Mouse (Mus musculus) forebrain, embryonic 15.5 days (tissue): Measurements from ENCODE around the gene Mrps23. TPM values are rescaled to one million over a fixed set of nuclear protein-coding genes. Genes with fewer than 3 reads are reported as not detected.
A peak's percentile ranks its signal among the peaks of the same experiment; 100 is the strongest.

Experiments used
- ATAC-seq: fragments of 200-750 bp; cut with Nextera tagmentation; replicated peaks from 2 replicates; pipeline ENCODE4 v1.8.0; 2017; ENCODE audit warnings: mild to moderate bottlenecking, moderate TSS enrichment, moderate library complexity
- H3K27ac ChIP-seq: fragments of 300-500 bp; sonication (generic); replicated peaks from 2 replicates; pipeline ENCODE4 v1.5.1; 2015; ENCODE audit warnings: mild to moderate bottlenecking, inconsistent platforms
- H3K27me3 ChIP-seq: fragments of 300-500 bp; sonication (generic); 2 replicates; pipeline ENCODE4 v1.6.1; 2015; ENCODE audit warnings: inconsistent platforms
- H3K36me3 ChIP-seq: fragments of 300-500 bp; sonication (generic); 2 replicates; pipeline ENCODE4 v1.6.1; 2015; ENCODE audit warnings: mild to moderate bottlenecking, inconsistent platforms
- H3K4me1 ChIP-seq: fragments of 300-500 bp; sonication (generic); 2 replicates; pipeline ENCODE4 v1.6.1; 2015; ENCODE audit warnings: inconsistent platforms
- H3K4me2 ChIP-seq: fragments of 300-500 bp; sonication (generic); replicated peaks from 2 replicates; pipeline ENCODE4 v1.6.1; 2015; ENCODE audit warnings: mild to moderate bottlenecking, inconsistent platforms
- H3K4me3 ChIP-seq: fragments of 300-500 bp; sonication (generic); 2 replicates; pipeline ENCODE4 v1.5.1; 2015; ENCODE audit warnings: mild to moderate bottlenecking, inconsistent platforms
- H3K9ac ChIP-seq: fragments of 300-500 bp; sonication (generic); replicated peaks from 2 replicates; pipeline ENCODE4 v1.6.1; 2015; ENCODE audit warnings: mild to moderate bottlenecking, inconsistent platforms
- H3K9me3 ChIP-seq: fragments of 300-500 bp; sonication (generic); 2 replicates; pipeline ENCODE4 v1.6.1; 2016; ENCODE audit warnings: inconsistent platforms
- WGBS: fragments of 180-500 bp; shearing (Covaris S2); methylation state at CpG from one replicate; pipeline ENCODE4 v1.1.7; 2015; ENCODE audit warnings: mixed read lengths; 5-methylcytosine and 5-hydroxymethylcytosine counted together
- polyA plus RNA-seq: library from polyadenylated mRNA; unstranded; fragments of >200 nt; fragmentation: Nextera tagmentation; extraction: Ambion mirVana; gene quantifications from 2 replicates; pipeline ENCODE4 v1.2.1, GENCODE M21; 2015

The Mrps23 gene
- polyA plus RNA-seq, result 67.0 and 68.1 TPM in 2 replicates

- Histone ChIP-seq H3K36me3 (0 out of 2 replicates have a peak, but pooled peaks cover 9% of the 10 kb centered on the region), H3K9me3 (no peaks in the 10 kb centered on the region), H3K27me3 (no peaks in the 10 kb centered on the region), H3K4me3 (peak within 1 kb of the TSS; percentile 88), H3K4me2 (peak within 1 kb of the TSS; percentile 94), H3K9ac (peak within 1 kb of the TSS; percentile 91), H3K27ac (peak within 1 kb of the TSS; percentile 84), H3K4me1 (peaks cover 23% of the 10 kb centered on the region)
- peak; percentile 96 for ATAC-seq
- WGBS, result 0% methylated on average over 51 of the region's 51 CpGs
Measured at GRCm38 (mm10) chr11:88203712-88204532, at the start of gene Mrps23. Mrps23 (plus strand) TSS chr11:88204388.

- Histone ChIP-seq H3K27me3 (no peaks in the 10 kb centered on the region), H3K9ac (no peak overlapping the region), H3K4me3 (no peak overlapping the region), H3K27ac (no peak overlapping the region), H3K4me1 (peaks cover 35% of the 10 kb centered on the region), H3K9me3 (no peaks in the 10 kb centered on the region), H3K4me2 (no peak overlapping the region), H3K36me3 (no peaks in the 10 kb centered on the region)
- WGBS, result 84% methylated on average over 8 of the region's 8 CpGs
- no peak for ATAC-seq
Measured at GRCm38 (mm10) chr11:88154500-88154899, 49.7 kb upstream of the Mrps23 start.

- Histone ChIP-seq H3K9ac (no peak overlapping the region), H3K27ac (no peak overlapping the region), H3K36me3 (no peaks in the 10 kb centered on the region), H3K4me3 (no peak overlapping the region), H3K27me3 (no peaks in the 10 kb centered on the region), H3K4me2 (no peak overlapping the region), H3K9me3 (no peaks in the 10 kb centered on the region), H3K4me1 (peaks cover 38% of the 10 kb centered on the region)
- 68% methylated on average over 3 of the region's 3 CpGs for WGBS
- ATAC-seq, result no peak
Measured at GRCm38 (mm10) chr11:88155451-88155850, 48.7 kb upstream of the Mrps23 start.

- WGBS, result 76% methylated on average over 8 of the region's 8 CpGs
- H3K27me3 ChIP-seq, result no peaks in the 10 kb centered on the region
- H3K9ac ChIP-seq, result no peak overlapping the region
- no peak for ATAC-seq
- no peak overlapping the region for H3K4me3 ChIP-seq
- H3K4me1 ChIP-seq, result peaks cover 42% of the 10 kb centered on the region
- H3K4me2 ChIP-seq, result no peak overlapping the region
- H3K9me3 ChIP-seq, result no peaks in the 10 kb centered on the region
- H3K36me3 ChIP-seq, result no peaks in the 10 kb centered on the region
- H3K27ac ChIP-seq, result no peak overlapping the region
Measured at GRCm38 (mm10) chr11:88155998-88156397, 48.2 kb upstream of the Mrps23 start.

- Histone ChIP-seq H3K36me3 (no peaks in the 10 kb centered on the region), H3K27me3 (no peaks in the 10 kb centered on the region), H3K4me3 (no peak overlapping the region), H3K4me2 (no peak overlapping the region), H3K9me3 (no peaks in the 10 kb centered on the region), H3K9ac (no peak overlapping the region), H3K27ac (no peak overlapping the region), H3K4me1 (peaks cover 41% of the 10 kb centered on the region)
- ATAC-seq, result no peak
- 51% methylated on average over 2 of the region's 2 CpGs for WGBS
Measured at GRCm38 (mm10) chr11:88156403-88156802, 47.8 kb upstream of the Mrps23 start.

- H3K9ac ChIP-seq, result no peak overlapping the region
- peaks cover 40% of the 10 kb centered on the region for H3K4me1 ChIP-seq
- H3K27ac ChIP-seq, result no peak overlapping the region
Measured at GRCm38 (mm10) chr11:88158842-88159246, 45.3 kb upstream of the Mrps23 start.

GRCm38 (mm10) chr11:88159389-88159788 is 44.8 kb upstream of the Mrps23 start:
- H3K4me3 ChIP-seq, result no peak overlapping the region
- no peak overlapping the region for H3K27ac ChIP-seq
- H3K36me3 ChIP-seq, result no peaks in the 10 kb centered on the region
- no peak overlapping the region for H3K9ac ChIP-seq
- ATAC-seq, result no peak
- 67% methylated on average over 11 of the region's 11 CpGs for WGBS
- H3K4me1 ChIP-seq, result peaks cover 37% of the 10 kb centered on the region
- no peak overlapping the region for H3K4me2 ChIP-seq
- no peaks in the 10 kb centered on the region for H3K9me3 ChIP-seq
- H3K27me3 ChIP-seq, result no peaks in the 10 kb centered on the region

More at GRCm38 (mm10) chr11:88158842-88159246, 45.3 kb upstream of the Mrps23 start:
- no peak overlapping the region for H3K4me3 ChIP-seq
- no peaks in the 10 kb centered on the region for H3K9me3 ChIP-seq
- 59% methylated on average over 5 of the region's 5 CpGs for WGBS
- no peaks in the 10 kb centered on the region for H3K36me3 ChIP-seq
- no peaks in the 10 kb centered on the region for H3K27me3 ChIP-seq
- no peak overlapping the region for H3K4me2 ChIP-seq
- no peak for ATAC-seq

GRCm38 (mm10) chr11:88160316-88160715 is 43.9 kb upstream of the Mrps23 start:
- 58% methylated on average over 5 of the region's 5 CpGs for WGBS
- no peak overlapping the region; the same call in 1 of the 2 replicates for H3K27ac ChIP-seq
- H3K4me3 ChIP-seq, result no peak overlapping the region
- ATAC-seq, result no peak
- H3K4me1 ChIP-seq, result peaks cover 44% of the 10 kb centered on the region
- H3K9ac ChIP-seq, result no peak overlapping the region
- no peaks in the 10 kb centered on the region for H3K36me3 ChIP-seq
- no peaks in the 10 kb centered on the region for H3K27me3 ChIP-seq
- H3K4me2 ChIP-seq, result no peak overlapping the region
- no peaks in the 10 kb centered on the region for H3K9me3 ChIP-seq

GRCm38 (mm10) chr11:88161051-88161581 is 43.1 kb upstream of the Mrps23 start:
- Histone ChIP-seq H3K27me3 (no peaks in the 10 kb centered on the region), H3K4me2 (peak overlapping the region; percentile 85), H3K4me1 (peaks cover 42% of the 10 kb centered on the region), H3K27ac (peak overlapping the region; percentile 81), H3K9ac (peak overlapping the region; percentile 60), H3K9me3 (no peaks in the 10 kb centered on the region), H3K4me3 (peak overlapping the region; percentile 46), H3K36me3 (no peaks in the 10 kb centered on the region)
- 1% methylated on average over 15 of the region's 33 CpGs for WGBS
- ATAC-seq, result peak; percentile 59

GRCm38 (mm10) chr11:88161651-88162362 is 42.4 kb upstream of the Mrps23 start:
- peak; percentile 64 for ATAC-seq
- WGBS, result under 1% methylated on average over 15 of the region's 15 CpGs

GRCm38 (mm10) chr11:88162740-88163139 is 41.4 kb upstream of the Mrps23 start:
- no peak for ATAC-seq
- whole genome bisulfite sequencing, result 66% methylated on average over 4 of the region's 4 CpGs
- H3K4me1 ChIP-seq, result peaks cover 44% of the 10 kb centered on the region

More at GRCm38 (mm10) chr11:88161651-88162362, 42.4 kb upstream of the Mrps23 start:
- peak overlapping the region; percentile 46 for H3K4me3 ChIP-seq
- H3K27me3 ChIP-seq, result no peaks in the 10 kb centered on the region
- no peaks in the 10 kb centered on the region for H3K36me3 ChIP-seq
- H3K4me2 ChIP-seq, result peak overlapping the region; percentile 85
- H3K9me3 ChIP-seq, result no peaks in the 10 kb centered on the region
- peak overlapping the region; percentile 60 for H3K9ac ChIP-seq
- peak overlapping the region; percentile 81 for H3K27ac ChIP-seq
- H3K4me1 ChIP-seq, result peaks cover 44% of the 10 kb centered on the region

GRCm38 (mm10) chr11:88164213-88164723 is 39.9 kb upstream of the Mrps23 start:
- no peak overlapping the region for H3K9ac ChIP-seq
- H3K4me3 ChIP-seq, result no peak overlapping the region
- H3K4me2 ChIP-seq, result no peak overlapping the region
- no peaks in the 10 kb centered on the region for H3K36me3 ChIP-seq
- no peaks in the 10 kb centered on the region for H3K27me3 ChIP-seq
- 83% methylated on average over 7 of the region's 7 CpGs for WGBS
- no peaks in the 10 kb centered on the region for H3K9me3 ChIP-seq
- ATAC-seq, result no peak
- H3K27ac ChIP-seq, result no peak overlapping the region
- peaks cover 40% of the 10 kb centered on the region for H3K4me1 ChIP-seq

More at GRCm38 (mm10) chr11:88162740-88163139, 41.4 kb upstream of the Mrps23 start:
- H3K27me3 ChIP-seq, result no peaks in the 10 kb centered on the region
- H3K4me3 ChIP-seq, result no peak overlapping the region
- H3K9me3 ChIP-seq, result no peaks in the 10 kb centered on the region
- H3K36me3 ChIP-seq, result no peaks in the 10 kb centered on the region
- H3K4me2 ChIP-seq, result no peak overlapping the region
- no peak overlapping the region for H3K27ac ChIP-seq
- no peak overlapping the region for H3K9ac ChIP-seq
